In the genomic region with DNA sequence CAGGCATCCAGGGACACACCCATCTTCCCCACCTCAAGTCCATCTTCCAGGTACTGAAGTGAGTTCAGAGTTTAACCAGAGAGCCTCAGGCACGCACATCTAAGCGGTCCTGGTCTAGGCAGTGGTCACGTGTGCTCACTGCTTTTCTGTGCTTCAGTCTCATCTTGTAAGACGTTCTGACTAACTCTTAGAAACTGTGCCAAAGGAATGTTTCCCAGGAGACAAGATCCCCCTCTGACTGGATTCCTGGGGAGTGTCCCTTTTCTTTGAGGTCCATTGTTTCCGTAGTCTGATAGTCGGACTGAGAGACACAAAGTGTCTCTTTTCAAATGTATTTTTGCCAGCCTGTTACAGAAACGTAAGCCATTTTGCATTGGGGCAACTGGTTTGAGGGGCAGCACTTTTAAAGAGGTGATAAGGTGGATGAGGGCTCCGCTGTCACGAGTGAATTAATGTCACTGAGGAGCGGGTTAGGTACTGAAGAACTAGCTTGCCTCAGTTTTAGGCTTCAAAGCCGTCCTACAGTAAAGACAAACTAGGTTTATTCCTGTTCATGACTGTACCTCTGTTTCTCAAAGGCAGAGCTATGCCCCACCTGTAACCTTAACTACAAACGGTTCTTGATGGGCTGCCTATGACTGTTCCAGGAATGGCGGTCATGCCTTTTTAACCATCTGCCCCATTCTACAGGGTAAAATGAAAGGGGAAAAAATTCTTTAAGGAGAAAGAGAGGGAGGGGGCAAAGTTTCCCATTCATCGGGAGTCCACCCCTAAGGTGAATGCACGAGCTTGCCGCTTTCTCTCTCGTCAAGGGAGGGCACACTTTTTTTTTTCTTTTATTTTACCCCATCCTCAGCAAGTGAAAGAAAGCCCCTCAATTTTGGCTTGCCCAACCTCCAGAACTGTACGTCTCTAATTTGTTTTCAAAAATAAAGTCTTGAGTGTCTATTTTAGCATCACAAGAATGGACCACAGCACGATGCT, we compare ENCODE assay signal across 8 mouse cellular contexts. TPM values are rescaled to one million over a fixed set of nuclear protein-coding genes. Genes with fewer than 3 reads are reported as not detected.
DNase-seq lines count a peak whose midpoint lies in the region; ATAC-seq and TF ChIP-seq lines count a peak whose summit lies in the region.

No protein-coding gene starts in this region.

- DNase-seq in liver, embryonic 11.5 days (ENCODE audit: low spot score): no peak
- DNase-seq in liver: no peak
- peak; percentile 37 for DNase-seq in embryonic facial prominence, embryonic 11.5 days (ENCODE audit: low spot score)
- DNase-seq in kidney, postnatal 0 days (ENCODE audit: low spot score): peak; percentile 31
- DNase-seq in adrenal gland, postnatal 4 days (ENCODE audit: low spot score in 2 of 2): no peak
- no peak for DNase-seq in thymus, postnatal 14 days
- DNase-seq in left cerebral cortex, adult 18-20 months (ENCODE audit: low spot score in 2 of 2): no peak

- peak; percentile 14; the same call in 1 of the 2 replicates for ATAC-seq in liver, embryonic 11.5 days (replicated peaks; ENCODE audit: low FRiP score)
- 0 out of 2 replicates have a peak, but pooled peaks have one; percentile 35 for ATAC-seq in embryonic facial prominence, embryonic 11.5 days (replicated peaks; ENCODE audit: insufficient number of reproducible peaks, low FRiP score, low TSS enrichment, low read depth)
- ATAC-seq in kidney, postnatal 0 days (replicated peaks; ENCODE audit: low FRiP score, low read depth): peak; percentile 64
- ATAC-seq in neural tube, embryonic 15.5 days (ENCODE audit: low FRiP score): peak; percentile 43; the same call in 1 of the 2 replicates

- H3K4me2 ChIP-seq in liver, embryonic 11.5 days: peak overlapping the region; percentile 90
- H3K4me2 ChIP-seq in embryonic facial prominence, embryonic 11.5 days (ENCODE audit: low read depth, low read length): peak overlapping the region; percentile 52
- peak overlapping the region; percentile 72 for H3K4me2 ChIP-seq in kidney, postnatal 0 days (ENCODE audit: low read length)
- peak overlapping the region; percentile 69 for H3K4me2 ChIP-seq in neural tube, embryonic 15.5 days

- 7% methylated on average over 19 of the region's 19 CpGs for WGBS in liver, embryonic 11.5 days
- under 1% methylated on average over 19 of the region's 19 CpGs for WGBS in embryonic facial prominence, embryonic 11.5 days
- WGBS in kidney, postnatal 0 days: 3% methylated on average over 19 of the region's 19 CpGs
- WGBS in neural tube, embryonic 15.5 days: 2% methylated on average over 19 of the region's 19 CpGs

- H3K27ac ChIP-seq in liver, embryonic 11.5 days (ENCODE audit: low read depth, low read length): no peak overlapping the region; the same call in 1 of the 2 replicates
- no peak overlapping the region for H3K27ac ChIP-seq in embryonic facial prominence, embryonic 11.5 days (replicated peaks; ENCODE audit: low read depth, low read length)
- H3K27ac ChIP-seq in kidney, postnatal 0 days: no peak overlapping the region
- no peak overlapping the region for H3K27ac ChIP-seq in neural tube, embryonic 15.5 days (replicated peaks)

- peak overlapping the region; percentile 46 for H3K9ac ChIP-seq in liver, embryonic 11.5 days (ENCODE audit: low read depth, low read length)
- no peak overlapping the region; the same call in 1 of the 2 replicates for H3K9ac ChIP-seq in embryonic facial prominence, embryonic 11.5 days (replicated peaks; ENCODE audit: low read length)
- H3K9ac ChIP-seq in kidney, postnatal 0 days (ENCODE audit: low read depth, low read length): peak overlapping the region; percentile 28; the same call in 1 of the 2 replicates
- 0 out of 2 replicates have a peak overlapping the region, but pooled peaks have one; percentile 27 for H3K9ac ChIP-seq in neural tube, embryonic 15.5 days (replicated peaks)

- H3K4me3 ChIP-seq in liver, embryonic 11.5 days (ENCODE audit: low read depth, low read length): peak overlapping the region; percentile 49
- H3K4me3 ChIP-seq in embryonic facial prominence, embryonic 11.5 days (ENCODE audit: low read depth, low read length): peak overlapping the region; percentile 40
- H3K4me3 ChIP-seq in kidney, postnatal 0 days (replicated peaks; ENCODE audit: low read depth, low read length): peak overlapping the region; percentile 38
- peak overlapping the region; percentile 42 for H3K4me3 ChIP-seq in neural tube, embryonic 15.5 days (replicated peaks)

- no peaks in the 10 kb centered on the region for H3K36me3 ChIP-seq in liver, embryonic 11.5 days (ENCODE audit: control insufficient read depth, insufficient read depth, low read length)
- no peaks in the 10 kb centered on the region for H3K36me3 ChIP-seq in embryonic facial prominence, embryonic 11.5 days (replicated peaks; ENCODE audit: control insufficient read depth, insufficient read depth, low read depth, low read length)
- no peaks in the 10 kb centered on the region for H3K36me3 ChIP-seq in kidney, postnatal 0 days (ENCODE audit: insufficient read depth, low read length)
- H3K36me3 ChIP-seq in neural tube, embryonic 15.5 days: no peaks in the 10 kb centered on the region

- no peaks in the 10 kb centered on the region for H3K9me3 ChIP-seq in liver, embryonic 11.5 days (ENCODE audit: control insufficient read depth, low read length)
- H3K9me3 ChIP-seq in embryonic facial prominence, embryonic 11.5 days (replicated peaks; ENCODE audit: control insufficient read depth, low read length): no peaks in the 10 kb centered on the region
- H3K9me3 ChIP-seq in kidney, postnatal 0 days (replicated peaks; ENCODE audit: low read length): no peaks in the 10 kb centered on the region
- no peaks in the 10 kb centered on the region for H3K9me3 ChIP-seq in neural tube, embryonic 15.5 days (replicated peaks)

- H3K4me1 ChIP-seq in liver, embryonic 11.5 days (replicated peaks; ENCODE audit: control insufficient read depth, insufficient read depth, low read length): peaks cover 25% of the 10 kb centered on the region
- H3K4me1 ChIP-seq in embryonic facial prominence, embryonic 11.5 days (ENCODE audit: control insufficient read depth, insufficient read depth, low read length): no peaks in the 10 kb centered on the region
- H3K4me1 ChIP-seq in kidney, postnatal 0 days (replicated peaks; ENCODE audit: insufficient read depth, low read length): 0 out of 2 replicates have a peak, but pooled peaks cover 4% of the 10 kb centered on the region
- peaks cover 20% of the 10 kb centered on the region for H3K4me1 ChIP-seq in neural tube, embryonic 15.5 days

- TF ChIP-seq CTCF in kidney, postnatal 0 days (IDR thresholded peaks at IDR 0.05; ENCODE audit: low read depth): no peak

- no peaks in the 10 kb centered on the region for H3K27me3 ChIP-seq in liver, embryonic 11.5 days (replicated peaks; ENCODE audit: control insufficient read depth, insufficient read depth, low read length)
- no peaks in the 10 kb centered on the region for H3K27me3 ChIP-seq in embryonic facial prominence, embryonic 11.5 days (ENCODE audit: control insufficient read depth, insufficient read depth, low read length)
- H3K27me3 ChIP-seq in kidney, postnatal 0 days (ENCODE audit: insufficient read depth, low read length): no peaks in the 10 kb centered on the region
- peaks cover 10% of the 10 kb centered on the region; the same call in 1 of the 2 replicates for H3K27me3 ChIP-seq in neural tube, embryonic 15.5 days (replicated peaks)

RNA-seq across cellular contexts. Expression of gene Gsta4, which starts 8.4 kb away (rescaled TPM):
- polyA plus RNA-seq in liver, embryonic 11.5 days (2014; fragmentation: Nextera tagmentation; extraction: Ambion mirVana): 33.3 and 40.6 TPM in 2 replicates
- 120 and 124 TPM in 2 replicates for polyA plus RNA-seq in embryonic facial prominence, embryonic 11.5 days (2014; fragmentation: Nextera tagmentation; extraction: Ambion mirVana)
- 194 and 196 TPM in 2 replicates for polyA plus RNA-seq in kidney, postnatal 0 days (2015; fragmentation: Nextera tagmentation; extraction: Ambion mirVana)
- 38.4 and 40.5 TPM in 2 replicates for polyA plus RNA-seq in neural tube, embryonic 15.5 days (2015; fragmentation: Nextera tagmentation; extraction: Ambion mirVana)
- total RNA-seq in adrenal gland, postnatal 4 days (2021): 10 to 100 TPM; 55.6 to 61.1 TPM
- total RNA-seq in left cerebral cortex, adult 18-20 months (2021): 10 to 100 TPM; 38.5 to 45.8 TPM

RNA-seq across cellular contexts. Expression of gene Gsta1, which starts 39.5 kb away (rescaled TPM):
- polyA plus RNA-seq in liver, embryonic 11.5 days (2014; fragmentation: Nextera tagmentation; extraction: Ambion mirVana): not detected in 2 replicates
- polyA plus RNA-seq in embryonic facial prominence, embryonic 11.5 days (2014; fragmentation: Nextera tagmentation; extraction: Ambion mirVana): not detected in 2 replicates
- 23.4 and 33.9 TPM in 2 replicates for polyA plus RNA-seq in kidney, postnatal 0 days (2015; fragmentation: Nextera tagmentation; extraction: Ambion mirVana)
- polyA plus RNA-seq in neural tube, embryonic 15.5 days (2015; fragmentation: Nextera tagmentation; extraction: Ambion mirVana): 0.22 TPM in 1 of 2 replicates, not detected in the other
- under 1 TPM in 1 of 2 experiments, not detected in 1; 0.36 TPM for total RNA-seq in adrenal gland, postnatal 4 days (2021)
- total RNA-seq in left cerebral cortex, adult 18-20 months (2021): not detected

Comparison
In these comparisons a context has a peak if more than half of its experiments do, and no peak if none do; other contexts are left out.
1. ATAC-seq: peak in every context shown above with its lines; median percentile 64 in kidney, postnatal 0 days; 43 in neural tube, embryonic 15.5 days; 35 in embryonic facial prominence, embryonic 11.5 days; 14 in liver, embryonic 11.5 days.
2. DNase-seq: peak in embryonic facial prominence, embryonic 11.5 days (single experiment) and kidney, postnatal 0 days (single experiment); none in liver, embryonic 11.5 days (single experiment), liver (single experiment), adrenal gland, postnatal 4 days (0 of 2), thymus, postnatal 14 days (single experiment) and left cerebral cortex, adult 18-20 months (0 of 2).
3. RNA of gene Gsta1, which starts 39.5 kb away (polyA plus RNA-seq): 23.4 to 33.9 TPM in kidney, postnatal 0 days; not detected in liver, embryonic 11.5 days, not detected in embryonic facial prominence, embryonic 11.5 days and 0.22 TPM in neural tube, embryonic 15.5 days; every median in the first group is over 10 times any median in the second.
4. Peak in every context shown above with its lines, with median percentiles within 50 percentile points of each other: H3K4me2 ChIP-seq and H3K4me3 ChIP-seq.